Mouse (Mus musculus) neural tube, embryonic 13.5 days (tissue): Measurements from ENCODE around the gene Fank1. TPM values are rescaled to one million over a fixed set of nuclear protein-coding genes. Genes with fewer than 3 reads are reported as not detected.

ENCODE experiments used
- ATAC-seq: fragments of 200-750 bp; cut with Nextera tagmentation; 2 replicates; pipeline ENCODE4 v1.8.0; 2017; ENCODE audit warnings: low read depth, mild to moderate bottlenecking, moderate TSS enrichment, moderate library complexity
- H3K27ac ChIP-seq: fragments of 300-500 bp; sonication (generic); replicated peaks from 2 replicates; pipeline ENCODE4 v1.5.1; 2015; ENCODE audit warnings: moderate library complexity, mild to moderate bottlenecking, inconsistent platforms
- H3K27me3 ChIP-seq: fragments of 300-500 bp; sonication (generic); 2 replicates; pipeline ENCODE4 v1.6.1; 2015; ENCODE audit warnings: mild to moderate bottlenecking, inconsistent platforms
- H3K36me3 ChIP-seq: fragments of 300-500 bp; sonication (generic); 2 replicates; pipeline ENCODE4 v1.6.1; 2015; ENCODE audit warnings: mild to moderate bottlenecking, inconsistent platforms
- H3K4me1 ChIP-seq: fragments of 300-500 bp; sonication (generic); replicated peaks from 2 replicates; pipeline ENCODE4 v1.6.1; 2015; ENCODE audit warnings: inconsistent platforms
- H3K4me2 ChIP-seq: fragments of 300-500 bp; sonication (generic); 2 replicates; pipeline ENCODE4 v1.6.1; 2015; ENCODE audit warnings: inconsistent platforms, mild to moderate bottlenecking, moderate library complexity
- H3K4me3 ChIP-seq: fragments of 300-500 bp; sonication (generic); 2 replicates; pipeline ENCODE4 v1.5.1; 2015; ENCODE audit warnings: mild to moderate bottlenecking, inconsistent platforms
- H3K9ac ChIP-seq: fragments of 300-500 bp; sonication (generic); 2 replicates; pipeline ENCODE4 v1.6.1; 2015; ENCODE audit warnings: moderate library complexity, mild to moderate bottlenecking, inconsistent platforms
- H3K9me3 ChIP-seq: fragments of 300-500 bp; sonication (generic); 2 replicates; pipeline ENCODE4 v1.6.1; 2016; ENCODE audit warnings: inconsistent platforms
- WGBS: fragments of 180-500 bp; shearing (Covaris S2); methylation state at CpG from one replicate; pipeline ENCODE4 v1.1.7; 2015; 5-methylcytosine and 5-hydroxymethylcytosine counted together
- polyA plus RNA-seq: library from polyadenylated mRNA; unstranded; fragments of >200 nt; fragmentation: Nextera tagmentation; extraction: Ambion mirVana; gene quantifications from 2 replicates; pipeline ENCODE4 v1.2.1, GENCODE M21; 2015

Gene Fank1
- polyA plus RNA-seq, 1 experiment from 2014 or later, result 2.9 TPM

- H3K9ac ChIP-seq, result no peak overlapping the region
- 89% methylated on average over 5 of the region's 5 CpGs for WGBS
Measured at GRCm38 (mm10) chr7:133919918-133920317, 143.3 kb downstream of the Fank1 start.

GRCm38 (mm10) chr7:133920724-133921123 is 144.1 kb downstream of the Fank1 start:
- Histone ChIP-seq H3K27ac (no peak overlapping the region), H3K4me1 (no peaks in the 10 kb centered on the region), H3K36me3 (no peaks in the 10 kb centered on the region), H3K4me2 (no peak overlapping the region), H3K27me3 (no peaks in the 10 kb centered on the region), H3K4me3 (no peak overlapping the region), H3K9me3 (no peaks in the 10 kb centered on the region), H3K9ac (no peak overlapping the region)
- no peak for ATAC-seq
- 86% methylated on average over 7 of the region's 7 CpGs for WGBS

More at GRCm38 (mm10) chr7:133919918-133920317, 143.3 kb downstream of the Fank1 start:
- no peak for ATAC-seq
- H3K4me2 ChIP-seq, result no peak overlapping the region
- H3K36me3 ChIP-seq, result no peaks in the 10 kb centered on the region
- no peak overlapping the region for H3K4me3 ChIP-seq
- no peaks in the 10 kb centered on the region for H3K4me1 ChIP-seq
- H3K27me3 ChIP-seq, result no peaks in the 10 kb centered on the region
- peaks cover 3% of the 10 kb centered on the region; the same call in 1 of the 2 replicates for H3K9me3 ChIP-seq
- no peak overlapping the region for H3K27ac ChIP-seq

GRCm38 (mm10) chr7:133921291-133921690 is 144.6 kb downstream of the Fank1 start:
- no peaks in the 10 kb centered on the region for H3K9me3 ChIP-seq
- no peaks in the 10 kb centered on the region for H3K27me3 ChIP-seq
- H3K4me3 ChIP-seq, result no peak overlapping the region
- no peak overlapping the region for H3K4me2 ChIP-seq
- ATAC-seq, result no peak
- H3K9ac ChIP-seq, result no peak overlapping the region
- H3K36me3 ChIP-seq, result no peaks in the 10 kb centered on the region
- H3K4me1 ChIP-seq, result no peaks in the 10 kb centered on the region
- WGBS, result 85% methylated on average over 4 of the region's 4 CpGs
- H3K27ac ChIP-seq, result no peak overlapping the region

- Histone ChIP-seq H3K27me3 (no peaks in the 10 kb centered on the region), H3K4me2 (no peak overlapping the region), H3K9me3 (no peaks in the 10 kb centered on the region), H3K27ac (no peak overlapping the region), H3K4me1 (peaks cover 6% of the 10 kb centered on the region), H3K4me3 (no peak overlapping the region), H3K36me3 (no peaks in the 10 kb centered on the region), H3K9ac (no peak overlapping the region)
- ATAC-seq, result no peak
- WGBS, result 77% methylated on average over 6 of the region's 6 CpGs
Measured at GRCm38 (mm10) chr7:133923994-133924393, 147.3 kb downstream of the Fank1 start.

GRCm38 (mm10) chr7:133925771-133926170 is 149.1 kb downstream of the Fank1 start:
- no peak for ATAC-seq
- WGBS, result 47% methylated on average over 2 of the region's 2 CpGs

GRCm38 (mm10) chr7:133928981-133929380 is 152.3 kb downstream of the Fank1 start:
- Histone ChIP-seq H3K36me3 (no peaks in the 10 kb centered on the region), H3K4me3 (no peak overlapping the region), H3K9me3 (no peaks in the 10 kb centered on the region), H3K27me3 (no peaks in the 10 kb centered on the region), H3K4me2 (no peak overlapping the region), H3K4me1 (peaks cover 6% of the 10 kb centered on the region), H3K27ac (no peak overlapping the region), H3K9ac (no peak overlapping the region)
- no peak for ATAC-seq
- WGBS, result 86% methylated on average over 3 of the region's 3 CpGs

More at GRCm38 (mm10) chr7:133925771-133926170, 149.1 kb downstream of the Fank1 start:
- H3K27ac ChIP-seq, result no peak overlapping the region
- no peaks in the 10 kb centered on the region for H3K9me3 ChIP-seq
- no peak overlapping the region for H3K4me3 ChIP-seq
- no peak overlapping the region for H3K9ac ChIP-seq
- H3K4me1 ChIP-seq, result peaks cover 6% of the 10 kb centered on the region
- no peaks in the 10 kb centered on the region for H3K36me3 ChIP-seq
- no peak overlapping the region for H3K4me2 ChIP-seq
- H3K27me3 ChIP-seq, result no peaks in the 10 kb centered on the region

Other genes with a start within 250 kb of the Fank1 start
- not detected in 2 replicates for gene Tex36, start 174.7 kb upstream of the Fank1 start, polyA plus RNA-seq
- 16.5 and 20.4 TPM in 2 replicates for gene Edrf1, start 139.3 kb upstream of the Fank1 start, polyA plus RNA-seq
- gene Mmp21, start 96.8 kb upstream of the Fank1 start, polyA plus RNA-seq, result not detected in 2 replicates
- 92.2 and 105 TPM in 2 replicates for gene Bccip, start 67.5 kb upstream of the Fank1 start, polyA plus RNA-seq
- gene Uros, start 66.8 kb upstream of the Fank1 start, polyA plus RNA-seq, result 57.4 and 59.3 TPM in 2 replicates
- gene Dhx32, start 5.9 kb downstream of the Fank1 start, polyA plus RNA-seq, result 27.8 and 31.1 TPM in 2 replicates